Mouse (Mus musculus): ENCODE measurements around the gene Serping1. TPM values are rescaled to one million over a fixed set of nuclear protein-coding genes. Genes with fewer than 3 reads are reported as not detected.

The Serping1 gene
- total RNA-seq, 1 experiment from 2014 or later = 33.5 TPM

- DNase-seq = no peak
These were observed 4.0 kb upstream of the Serping1 start for GRCm38 (mm10) chr2:84779210-84779609.

GRCm38 (mm10) chr2:84777706-84778105 is 2.5 kb upstream of the Serping1 start:
- no peak for DNase-seq

- no peak for DNase-seq
These were observed 421 bp upstream of the Serping1 start for GRCm38 (mm10) chr2:84775665-84776064.

GRCm38 (mm10) chr2:84774751-84775150 is 493 bp downstream of the Serping1 start:
- DNase-seq = peak; percentile 21

GRCm38 (mm10) chr2:84773195-84773594 is 2.0 kb downstream of the Serping1 start:
- DNase-seq = no peak

GRCm38 (mm10) chr2:84772454-84772853 is 2.8 kb downstream of the Serping1 start:
- no peak for DNase-seq

- DNase-seq = no peak
These were observed 4.7 kb downstream of the Serping1 start for GRCm38 (mm10) chr2:84770501-84770900.

GRCm38 (mm10) chr2:84762818-84763217 is 12.4 kb downstream of the Serping1 start:
- DNase-seq = no peak

- DNase-seq = no peak
These were observed 12.9 kb downstream of the Serping1 start for GRCm38 (mm10) chr2:84762295-84762694.

GRCm38 (mm10) chr2:84761840-84762239 is 13.4 kb downstream of the Serping1 start:
- DNase-seq = no peak

- no peak for DNase-seq
These were observed 13.9 kb downstream of the Serping1 start for GRCm38 (mm10) chr2:84761309-84761708.

GRCm38 (mm10) chr2:84760777-84761176 is 14.5 kb downstream of the Serping1 start:
- no peak for DNase-seq

GRCm38 (mm10) chr2:84758542-84759127 is 16.6 kb downstream of the Serping1 start:
- DNase-seq = no peak

- DNase-seq = no peak
These were observed 18.1 kb downstream of the Serping1 start for GRCm38 (mm10) chr2:84757026-84757682.

- no peak for DNase-seq
These were observed 19.0 kb downstream of the Serping1 start for GRCm38 (mm10) chr2:84756245-84756644.

GRCm38 (mm10) chr2:84750115-84750514 is 25.1 kb downstream of the Serping1 start:
- DNase-seq = no peak

GRCm38 (mm10) chr2:84744126-84744525 is 31.1 kb downstream of the Serping1 start:
- no peak for DNase-seq

- DNase-seq = peak; percentile 68
These were observed 31.7 kb downstream of the Serping1 start, which contains the start of gene Gm19426 for GRCm38 (mm10) chr2:84743561-84743960. Gm19426 (minus strand) TSS chr2:84743655.

GRCm38 (mm10) chr2:84742451-84743283 is 32.6 kb downstream of the Serping1 start:
- DNase-seq = no peak

- no peak for DNase-seq
These were observed 33.3 kb downstream of the Serping1 start for GRCm38 (mm10) chr2:84741841-84742450.

GRCm38 (mm10) chr2:84740608-84741333 is 34.5 kb downstream of the Serping1 start:
- no peak for DNase-seq

Measured in adrenal gland, postnatal 25 days (tissue).